Mouse (Mus musculus): ENCODE results near the gene Wwc1.

- no peak for TF ChIP-seq CTCF (IDR thresholded peaks at IDR 0.05; ENCODE audit: low read depth, low read length)
- no peak for TF ChIP-seq POLR2A (IDR thresholded peaks at IDR 0.05; ENCODE audit: extremely low read depth, insufficient read depth, low read length)
Measured at GRCm38 (mm10) chr11:35989967-35990366, 9.6 kb upstream of the Wwc1 start.

Data from liver, adult 2 months (tissue).